Mouse (Mus musculus): Measurements from ENCODE around the gene Laptm5. TPM values are rescaled to one million over a fixed set of nuclear protein-coding genes. Genes with fewer than 3 reads are reported as not detected.
A peak's percentile ranks its signal among the peaks of the same experiment; 100 is the strongest.

Laptm5 gene
- polyA plus RNA-seq, 1 experiment: 26.5 TPM

- DNase-seq (ENCODE audit: low read depth): no peak
- no peak for TF ChIP-seq POLR2A (IDR thresholded peaks at IDR 0.05; ENCODE audit: borderline replicate concordance, extremely low read depth, insufficient read depth, insufficient read length, poor library complexity, severe bottlenecking)
- TF ChIP-seq CTCF (IDR thresholded peaks at IDR 0.05; ENCODE audit: borderline replicate concordance, extremely low read depth, insufficient read depth, insufficient read length): no peak
These were observed 586 bp downstream of the Laptm5 start for GRCm38 (mm10) chr4:130913511-130913910.

- no peak for DNase-seq (ENCODE audit: low read depth)
- TF ChIP-seq CTCF (IDR thresholded peaks at IDR 0.05; ENCODE audit: borderline replicate concordance, extremely low read depth, insufficient read depth, insufficient read length) (no peak), POLR2A (IDR thresholded peaks at IDR 0.05; ENCODE audit: borderline replicate concordance, extremely low read depth, insufficient read depth, insufficient read length, poor library complexity, severe bottlenecking) (no peak)
These were observed 1.1 kb downstream of the Laptm5 start for GRCm38 (mm10) chr4:130914011-130914410.

- DNase-seq (ENCODE audit: low read depth): no peak
- TF ChIP-seq POLR2A (IDR thresholded peaks at IDR 0.05; ENCODE audit: borderline replicate concordance, extremely low read depth, insufficient read depth, insufficient read length, poor library complexity, severe bottlenecking): no peak
These were observed 1.6 kb downstream of the Laptm5 start for GRCm38 (mm10) chr4:130914527-130914926.

- DNase-seq (ENCODE audit: low read depth): no peak
- TF ChIP-seq CTCF (IDR thresholded peaks at IDR 0.05; ENCODE audit: borderline replicate concordance, extremely low read depth, insufficient read depth, insufficient read length) (no peak), POLR2A (IDR thresholded peaks at IDR 0.05; ENCODE audit: borderline replicate concordance, extremely low read depth, insufficient read depth, insufficient read length, poor library complexity, severe bottlenecking) (no peak)
These were observed 2.2 kb downstream of the Laptm5 start for GRCm38 (mm10) chr4:130915006-130915667.

GRCm38 (mm10) chr4:130915668-130916035 lies 2.7 kb downstream of the Laptm5 start:
- TF ChIP-seq CTCF (IDR thresholded peaks at IDR 0.05; ENCODE audit: borderline replicate concordance, extremely low read depth, insufficient read depth, insufficient read length) (no peak), POLR2A (IDR thresholded peaks at IDR 0.05; ENCODE audit: borderline replicate concordance, extremely low read depth, insufficient read depth, insufficient read length, poor library complexity, severe bottlenecking) (no peak)
- no peak for DNase-seq (ENCODE audit: low read depth)

- TF ChIP-seq CTCF (IDR thresholded peaks at IDR 0.05; ENCODE audit: borderline replicate concordance, extremely low read depth, insufficient read depth, insufficient read length): no peak
- TF ChIP-seq POLR2A (IDR thresholded peaks at IDR 0.05; ENCODE audit: borderline replicate concordance, extremely low read depth, insufficient read depth, insufficient read length, poor library complexity, severe bottlenecking): no peak
- no peak for DNase-seq (ENCODE audit: low read depth)
These were observed 3.7 kb downstream of the Laptm5 start for GRCm38 (mm10) chr4:130916639-130917038.

GRCm38 (mm10) chr4:130917564-130917963 lies 4.6 kb downstream of the Laptm5 start:
- DNase-seq (ENCODE audit: low read depth): no peak

GRCm38 (mm10) chr4:130918805-130919749 lies 6.2 kb downstream of the Laptm5 start:
- TF ChIP-seq POLR2A (IDR thresholded peaks at IDR 0.05; ENCODE audit: borderline replicate concordance, extremely low read depth, insufficient read depth, insufficient read length, poor library complexity, severe bottlenecking) (no peak), CTCF (IDR thresholded peaks at IDR 0.05; ENCODE audit: borderline replicate concordance, extremely low read depth, insufficient read depth, insufficient read length) (no peak)
- no peak for DNase-seq (ENCODE audit: low read depth)

More at GRCm38 (mm10) chr4:130917564-130917963, 4.6 kb downstream of the Laptm5 start:
- no peak for TF ChIP-seq CTCF (IDR thresholded peaks at IDR 0.05; ENCODE audit: borderline replicate concordance, extremely low read depth, insufficient read depth, insufficient read length)
- TF ChIP-seq POLR2A (IDR thresholded peaks at IDR 0.05; ENCODE audit: borderline replicate concordance, extremely low read depth, insufficient read depth, insufficient read length, poor library complexity, severe bottlenecking): no peak

- DNase-seq (ENCODE audit: low read depth): peak; percentile 52
- TF ChIP-seq POLR2A (IDR thresholded peaks at IDR 0.05; ENCODE audit: borderline replicate concordance, extremely low read depth, insufficient read depth, insufficient read length, poor library complexity, severe bottlenecking): no peak
These were observed 6.9 kb downstream of the Laptm5 start for GRCm38 (mm10) chr4:130919750-130920356.

- DNase-seq (ENCODE audit: low read depth): peak; percentile 66
- TF ChIP-seq POLR2A (IDR thresholded peaks at IDR 0.05; ENCODE audit: borderline replicate concordance, extremely low read depth, insufficient read depth, insufficient read length, poor library complexity, severe bottlenecking) (no peak), CTCF (IDR thresholded peaks at IDR 0.05; ENCODE audit: borderline replicate concordance, extremely low read depth, insufficient read depth, insufficient read length) (no peak)
These were observed 8.2 kb downstream of the Laptm5 start for GRCm38 (mm10) chr4:130920951-130921693.

GRCm38 (mm10) chr4:130921986-130922385 lies 9.1 kb downstream of the Laptm5 start:
- DNase-seq (ENCODE audit: low read depth): no peak
- TF ChIP-seq POLR2A (IDR thresholded peaks at IDR 0.05; ENCODE audit: borderline replicate concordance, extremely low read depth, insufficient read depth, insufficient read length, poor library complexity, severe bottlenecking) (no peak), CTCF (IDR thresholded peaks at IDR 0.05; ENCODE audit: borderline replicate concordance, extremely low read depth, insufficient read depth, insufficient read length) (no peak)

Data from brain, embryonic 14.5 days (tissue).